Mouse (Mus musculus): ENCODE measurements around the gene Rpgrip1l. TPM values are rescaled to one million over a fixed set of nuclear protein-coding genes. Genes with fewer than 3 reads are reported as not detected.

Gene Rpgrip1l
- polyA plus RNA-seq, 1 experiment from 2014 or later, result 12.6 TPM

DNA sequence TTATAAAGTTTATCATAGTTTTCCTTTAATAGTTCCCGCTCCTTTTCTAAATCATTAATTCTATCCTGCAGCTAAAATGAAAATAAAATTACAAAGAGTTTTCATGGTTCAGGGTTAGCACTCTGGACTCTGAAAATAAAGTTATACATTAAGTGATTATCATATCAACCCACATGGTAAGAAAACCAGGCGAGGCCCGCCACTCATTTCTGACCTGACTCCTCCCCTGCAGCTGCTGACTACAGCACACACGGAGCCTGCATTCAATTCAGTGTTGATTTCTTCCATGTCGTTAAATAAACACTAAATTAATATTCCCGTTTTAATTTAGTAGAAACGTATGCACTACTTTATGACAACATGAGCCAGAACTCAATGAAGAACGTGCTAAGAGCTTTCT, 26.8 kb downstream of the Rpgrip1l start:
- Histone ChIP-seq H3K4me1 (no peaks in the 10 kb centered on the region), H3K27ac (no peak overlapping the region), H3K4me3 (no peak overlapping the region), H3K9ac (no peak overlapping the region), H3K36me3 (replicated peaks) (no peaks in the 10 kb centered on the region), H3K4me2 (no peak overlapping the region), H3K27me3 (replicated peaks) (no peaks in the 10 kb centered on the region), H3K9me3 (no peaks in the 10 kb centered on the region)
- 80% methylated on average over 8 of the region's 8 CpGs for WGBS
- ATAC-seq (replicated peaks), result no peak

DNA sequence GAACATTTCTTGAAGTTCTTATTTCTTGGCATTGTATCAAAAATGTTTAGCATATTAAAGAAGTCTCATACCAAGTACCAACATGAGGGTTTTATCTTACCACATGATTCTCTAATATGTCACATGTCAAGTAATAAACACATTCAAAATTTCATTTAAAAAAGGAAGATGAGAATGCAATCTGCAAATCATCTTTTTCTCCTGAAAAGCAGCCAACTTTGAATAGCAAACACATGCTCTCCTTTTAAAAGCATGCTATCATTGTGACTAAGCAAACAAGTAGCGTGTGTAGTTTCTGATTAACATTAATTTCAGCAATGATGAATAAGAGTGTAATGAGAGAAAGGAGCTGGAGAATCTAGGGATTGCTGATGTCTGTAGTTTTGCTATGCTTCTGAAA, 29.2 kb downstream of the Rpgrip1l start:
- ATAC-seq (replicated peaks), result no peak
- Histone ChIP-seq H3K27ac (no peak overlapping the region), H3K4me3 (no peak overlapping the region), H3K4me1 (no peaks in the 10 kb centered on the region), H3K27me3 (replicated peaks) (no peaks in the 10 kb centered on the region), H3K36me3 (replicated peaks) (no peaks in the 10 kb centered on the region), H3K9me3 (no peaks in the 10 kb centered on the region), H3K4me2 (no peak overlapping the region), H3K9ac (no peak overlapping the region)
- 87% methylated on average over 1 of the region's 1 CpGs for WGBS

DNA sequence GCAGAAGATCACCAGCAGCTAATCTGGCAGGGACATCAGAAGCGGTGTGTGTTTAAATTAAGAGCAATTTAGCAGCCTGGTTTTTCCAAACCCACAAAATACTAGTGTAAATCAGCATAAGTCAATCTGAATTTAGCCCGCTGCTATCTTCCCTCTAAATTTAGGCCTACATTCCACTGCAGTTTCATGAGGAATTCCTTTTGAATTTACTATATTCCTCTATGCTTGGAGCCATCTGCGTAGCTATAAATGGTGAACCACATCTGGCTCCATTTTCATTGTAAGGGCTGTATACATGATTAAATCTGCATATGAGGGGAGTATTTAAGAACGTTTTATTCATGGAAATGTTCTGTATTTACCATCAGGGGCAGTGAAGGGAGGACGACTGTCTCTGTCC, 30.4 kb downstream of the Rpgrip1l start:
- no peak overlapping the region for H3K4me3 ChIP-seq
- no peak for ATAC-seq (replicated peaks)
- H3K36me3 ChIP-seq (replicated peaks), result no peaks in the 10 kb centered on the region
- H3K9me3 ChIP-seq, result no peaks in the 10 kb centered on the region
- H3K9ac ChIP-seq, result no peak overlapping the region
- no peak overlapping the region for H3K4me2 ChIP-seq
- 77% methylated on average over 5 of the region's 5 CpGs for WGBS
- H3K27me3 ChIP-seq (replicated peaks), result no peaks in the 10 kb centered on the region
- no peaks in the 10 kb centered on the region for H3K4me1 ChIP-seq
- no peak overlapping the region for H3K27ac ChIP-seq

DNA sequence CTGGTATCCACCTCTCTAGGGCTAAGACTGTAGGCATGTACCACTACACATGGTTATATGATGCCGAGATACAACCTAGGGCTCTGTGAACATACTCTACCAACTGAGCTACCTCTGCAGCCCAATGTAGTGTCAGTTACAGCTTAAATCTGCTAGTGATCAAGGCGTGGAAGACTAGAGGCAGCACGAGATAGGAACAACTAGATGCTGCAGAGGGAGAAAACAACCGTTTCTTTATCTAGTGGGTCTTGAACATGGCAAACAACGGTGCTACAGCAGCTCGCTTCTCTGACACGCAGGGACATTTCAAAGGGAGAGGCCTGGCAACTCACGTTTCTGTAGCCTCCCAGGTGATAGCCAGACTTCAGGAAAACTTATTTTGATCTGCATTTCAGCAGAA, 31.5 kb downstream of the Rpgrip1l start:
- H3K4me2 ChIP-seq, result no peak overlapping the region
- WGBS, result 89% methylated on average over 8 of the region's 8 CpGs
- no peaks in the 10 kb centered on the region for H3K27me3 ChIP-seq (replicated peaks)
- H3K27ac ChIP-seq, result no peak overlapping the region
- no peak for ATAC-seq (replicated peaks)
- no peaks in the 10 kb centered on the region for H3K4me1 ChIP-seq
- H3K4me3 ChIP-seq, result no peak overlapping the region
- H3K36me3 ChIP-seq (replicated peaks), result no peaks in the 10 kb centered on the region
- no peak overlapping the region for H3K9ac ChIP-seq
- H3K9me3 ChIP-seq, result no peaks in the 10 kb centered on the region

DNA sequence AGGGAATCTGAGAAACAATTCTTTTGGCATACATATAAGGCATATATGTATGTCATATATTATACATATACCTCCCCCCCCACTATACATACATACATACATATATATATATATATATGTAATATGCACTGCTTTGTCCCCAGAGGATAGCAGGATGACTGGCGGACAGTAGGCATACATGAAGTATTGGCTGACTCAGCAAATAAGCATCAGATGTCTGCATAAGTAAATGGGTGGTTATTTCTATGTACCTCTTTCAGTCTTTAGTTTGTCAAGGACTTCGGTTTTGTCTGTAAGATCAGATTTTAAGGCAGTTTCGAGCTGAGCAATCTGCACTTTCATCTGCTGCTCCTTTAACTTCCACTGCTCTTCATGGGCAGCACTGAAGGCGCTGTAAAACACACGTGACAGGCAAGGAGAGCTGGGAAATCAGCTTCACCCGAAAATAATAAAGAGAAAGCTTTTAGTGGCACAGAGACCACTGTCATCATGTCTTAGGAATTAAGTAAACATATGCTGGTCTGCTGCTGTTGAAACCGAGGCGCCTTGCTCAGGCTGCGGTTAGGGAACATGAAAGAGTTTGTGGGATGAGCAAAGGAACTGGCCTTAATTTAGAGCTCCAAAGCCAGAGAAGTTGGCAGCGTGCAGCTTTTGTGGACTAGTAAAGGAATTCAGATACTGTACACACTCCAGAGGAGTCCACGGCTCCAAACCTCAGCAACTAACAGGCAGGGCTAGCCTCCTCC, 32.4 kb downstream of the Rpgrip1l start:
- H3K9ac ChIP-seq, result no peak overlapping the region
- no peaks in the 10 kb centered on the region for H3K9me3 ChIP-seq
- no peak overlapping the region for H3K4me2 ChIP-seq
- H3K4me3 ChIP-seq, result no peak overlapping the region
- H3K27ac ChIP-seq, result no peak overlapping the region
- H3K4me1 ChIP-seq, result no peaks in the 10 kb centered on the region
- 82% methylated on average over 11 of the region's 11 CpGs for WGBS
- H3K36me3 ChIP-seq (replicated peaks), result no peaks in the 10 kb centered on the region
- ATAC-seq (replicated peaks), result no peak
- H3K27me3 ChIP-seq (replicated peaks), result no peaks in the 10 kb centered on the region

DNA sequence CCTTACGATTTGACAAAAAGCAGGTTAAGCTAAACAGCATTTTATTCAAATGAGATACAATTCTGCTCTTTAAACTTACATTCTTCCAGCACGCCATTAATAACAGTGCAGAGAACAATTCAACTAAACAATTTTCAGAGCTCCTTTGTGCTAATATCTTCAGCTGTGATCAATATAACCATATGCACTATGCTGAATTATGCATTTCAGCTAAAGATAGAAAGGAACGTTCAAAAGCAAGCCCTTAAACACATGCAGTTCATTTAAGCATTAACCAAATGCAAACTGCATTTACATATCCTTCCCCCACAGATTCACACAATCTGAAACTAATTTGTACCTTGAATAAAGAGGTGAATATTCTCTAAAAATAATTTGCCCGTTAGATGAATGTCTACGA, 35.0 kb downstream of the Rpgrip1l start:
- Histone ChIP-seq H3K4me1 (no peaks in the 10 kb centered on the region), H3K9me3 (no peaks in the 10 kb centered on the region), H3K9ac (no peak overlapping the region), H3K4me3 (no peak overlapping the region), H3K36me3 (replicated peaks) (no peaks in the 10 kb centered on the region; the same call in 1 of the 2 replicates), H3K27ac (no peak overlapping the region), H3K27me3 (replicated peaks) (no peaks in the 10 kb centered on the region), H3K4me2 (no peak overlapping the region)
- 57% methylated on average over 5 of the region's 5 CpGs for WGBS
- ATAC-seq (replicated peaks), result no peak

DNA sequence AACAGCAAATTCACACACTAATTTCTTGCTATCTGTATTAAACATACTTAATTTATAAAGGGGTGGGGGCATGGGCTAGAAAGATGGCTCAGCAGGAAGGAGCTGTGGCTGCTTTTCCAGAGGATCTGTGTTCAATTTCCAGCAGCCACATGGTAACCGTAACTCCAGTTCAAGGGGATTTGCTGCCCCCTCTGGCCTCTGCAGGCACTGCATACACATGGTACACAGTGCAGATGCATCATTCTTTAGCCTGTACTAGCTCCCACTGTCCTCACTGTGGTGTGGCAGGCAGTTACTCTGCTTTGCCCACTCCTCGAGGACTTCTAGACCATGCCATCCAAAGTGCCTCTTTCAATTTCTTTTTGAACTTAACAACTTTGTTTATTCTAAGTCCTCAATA, 36.7 kb downstream of the Rpgrip1l start:
- no peaks in the 10 kb centered on the region for H3K27me3 ChIP-seq (replicated peaks)
- H3K9me3 ChIP-seq, result no peaks in the 10 kb centered on the region
- H3K4me2 ChIP-seq, result no peak overlapping the region
- 94% methylated on average over 2 of the region's 2 CpGs for WGBS
- H3K27ac ChIP-seq, result no peak overlapping the region
- no peaks in the 10 kb centered on the region; the same call in 1 of the 2 replicates for H3K36me3 ChIP-seq (replicated peaks)
- no peak overlapping the region for H3K4me3 ChIP-seq
- ATAC-seq (replicated peaks), result no peak
- no peak overlapping the region for H3K9ac ChIP-seq
- no peaks in the 10 kb centered on the region for H3K4me1 ChIP-seq

DNA sequence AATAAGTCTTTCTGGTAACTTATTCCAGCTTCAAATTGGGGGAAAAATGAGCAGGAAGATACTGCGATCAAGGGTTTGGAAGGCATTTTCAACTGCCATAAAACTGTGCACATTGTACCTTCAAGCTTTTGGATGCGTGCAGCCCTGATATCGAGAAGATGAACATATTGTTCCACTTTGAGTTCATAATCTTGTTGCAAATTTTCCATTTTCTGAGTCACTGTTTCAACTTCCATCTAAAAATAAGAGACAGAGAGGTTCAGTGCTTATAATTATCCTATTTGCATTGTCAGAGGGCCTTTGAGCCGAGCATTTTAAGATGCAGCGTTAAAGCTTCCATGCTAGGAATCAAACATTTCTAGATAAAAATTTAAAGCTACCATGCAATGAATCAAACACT, 39.6 kb downstream of the Rpgrip1l start:
- Histone ChIP-seq H3K27me3 (replicated peaks) (no peaks in the 10 kb centered on the region), H3K36me3 (replicated peaks) (no peaks in the 10 kb centered on the region; the same call in 1 of the 2 replicates), H3K27ac (no peak overlapping the region), H3K4me3 (no peak overlapping the region), H3K9me3 (no peaks in the 10 kb centered on the region), H3K9ac (no peak overlapping the region), H3K4me2 (no peak overlapping the region), H3K4me1 (no peaks in the 10 kb centered on the region)
- 89% methylated on average over 5 of the region's 5 CpGs for WGBS
- no peak for ATAC-seq (replicated peaks)

DNA sequence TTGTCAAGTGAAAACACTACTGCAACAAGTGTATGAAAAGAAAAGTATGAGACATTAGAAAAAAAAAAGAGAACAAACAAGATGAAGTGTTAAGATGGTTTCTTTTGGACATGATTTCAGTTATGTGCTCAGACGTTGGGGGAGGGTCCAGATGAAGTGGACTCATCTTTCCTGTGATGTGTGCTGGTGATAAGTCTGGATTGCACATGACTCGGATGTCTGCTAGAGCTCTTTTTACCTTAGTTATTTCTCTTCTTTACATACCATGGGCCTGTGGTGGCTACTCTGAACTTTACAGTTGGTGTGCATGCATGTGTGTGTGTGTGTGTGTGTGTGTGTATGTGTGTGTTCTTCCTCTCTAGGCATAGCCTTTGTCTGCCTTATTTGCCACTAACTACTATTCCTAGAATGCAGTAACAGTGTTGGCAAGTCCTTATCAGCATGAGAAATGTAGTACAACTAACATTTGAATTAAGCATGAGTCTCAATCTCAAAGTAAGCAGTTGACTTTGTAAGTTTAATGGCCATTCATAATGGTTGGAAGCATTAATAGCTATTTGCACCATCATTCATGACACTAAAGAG, 43.6 kb downstream of the Rpgrip1l start:
- WGBS, result 82% methylated on average over 2 of the region's 2 CpGs
- H3K27me3 ChIP-seq (replicated peaks), result no peaks in the 10 kb centered on the region
- no peaks in the 10 kb centered on the region; the same call in 1 of the 2 replicates for H3K36me3 ChIP-seq (replicated peaks)
- no peak overlapping the region for H3K9ac ChIP-seq
- H3K27ac ChIP-seq, result no peak overlapping the region
- no peak overlapping the region for H3K4me3 ChIP-seq
- no peaks in the 10 kb centered on the region for H3K4me1 ChIP-seq
- ATAC-seq (replicated peaks), result no peak
- H3K9me3 ChIP-seq, result no peaks in the 10 kb centered on the region
- no peak overlapping the region for H3K4me2 ChIP-seq

DNA sequence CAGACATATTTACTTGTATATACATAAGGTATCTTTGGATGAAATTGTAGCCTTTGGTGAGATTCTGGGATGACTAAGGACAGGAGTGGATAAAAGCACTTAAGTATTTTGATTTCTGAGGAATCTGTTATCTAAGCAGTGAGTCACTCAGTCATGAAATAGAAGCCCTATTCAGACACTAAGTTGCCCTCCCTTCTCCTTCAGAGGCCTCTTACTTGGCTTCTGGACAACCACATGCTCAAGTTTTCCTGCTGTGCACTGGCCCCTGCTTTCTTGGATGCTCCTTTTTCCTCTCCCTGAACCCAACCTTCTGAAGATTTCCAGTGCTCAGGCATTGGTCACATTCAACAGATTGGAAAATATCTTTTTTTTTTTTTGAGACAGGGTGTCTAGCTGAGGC, 48.5 kb downstream of the Rpgrip1l start:
- Histone ChIP-seq H3K9me3 (no peaks in the 10 kb centered on the region), H3K27me3 (replicated peaks) (no peaks in the 10 kb centered on the region), H3K9ac (no peak overlapping the region), H3K4me2 (no peak overlapping the region), H3K36me3 (replicated peaks) (no peaks in the 10 kb centered on the region), H3K4me1 (no peaks in the 10 kb centered on the region), H3K4me3 (no peak overlapping the region), H3K27ac (no peak overlapping the region)
- ATAC-seq (replicated peaks), result no peak

DNA sequence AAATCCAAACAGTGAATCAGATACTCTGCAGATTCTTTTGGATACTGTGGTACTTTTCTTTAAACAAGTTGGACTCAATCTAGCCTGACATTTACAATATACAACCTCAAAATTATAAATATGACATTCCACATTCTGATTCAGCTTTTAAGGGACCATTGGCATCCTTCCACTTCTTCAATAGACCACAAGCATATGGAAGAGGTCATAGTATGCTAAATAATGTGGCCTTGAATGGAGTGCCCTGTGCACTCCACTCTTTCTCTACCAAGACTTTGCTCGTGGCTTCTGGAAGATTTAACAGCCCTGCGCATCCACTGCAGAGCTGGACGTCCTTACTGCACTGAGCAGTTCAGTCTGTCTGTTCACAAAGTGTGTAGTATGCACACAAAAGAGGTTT, 49.1 kb downstream of the Rpgrip1l start:
- ATAC-seq (replicated peaks), result no peak
- H3K9me3 ChIP-seq, result no peaks in the 10 kb centered on the region
- H3K9ac ChIP-seq, result no peak overlapping the region
- WGBS, result 75% methylated on average over 3 of the region's 3 CpGs
- H3K36me3 ChIP-seq (replicated peaks), result no peaks in the 10 kb centered on the region
- H3K27me3 ChIP-seq (replicated peaks), result no peaks in the 10 kb centered on the region
- H3K4me2 ChIP-seq, result no peak overlapping the region
- H3K27ac ChIP-seq, result no peak overlapping the region
- H3K4me1 ChIP-seq, result no peaks in the 10 kb centered on the region
- H3K4me3 ChIP-seq, result no peak overlapping the region

DNA sequence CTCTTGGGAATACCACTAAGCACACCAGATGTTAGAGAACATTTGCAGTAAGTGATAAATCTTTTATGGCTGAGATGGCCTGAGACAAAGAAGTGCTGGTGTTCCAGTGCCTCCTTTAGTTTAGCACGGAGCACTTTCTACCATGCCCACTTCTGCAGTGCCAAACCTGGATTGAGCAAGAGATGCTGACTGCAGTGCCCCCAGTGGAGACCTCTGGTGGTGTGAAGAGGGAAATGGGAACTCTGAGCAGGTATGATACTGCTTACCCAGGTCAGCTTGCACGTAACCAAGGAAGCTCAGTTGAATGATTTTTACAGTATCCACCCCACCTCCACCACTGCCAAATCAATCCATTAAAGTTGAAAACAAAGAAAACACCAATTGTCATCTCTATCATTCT, 51.5 kb downstream of the Rpgrip1l start:
- H3K27me3 ChIP-seq (replicated peaks), result no peaks in the 10 kb centered on the region
- no peak overlapping the region for H3K27ac ChIP-seq
- H3K4me2 ChIP-seq, result no peak overlapping the region
- H3K9me3 ChIP-seq, result no peaks in the 10 kb centered on the region
- no peak overlapping the region for H3K9ac ChIP-seq
- no peak overlapping the region for H3K4me3 ChIP-seq
- ATAC-seq (replicated peaks), result no peak
- H3K36me3 ChIP-seq (replicated peaks), result no peaks in the 10 kb centered on the region
- WGBS, result 87% methylated on average over 2 of the region's 2 CpGs
- H3K4me1 ChIP-seq, result no peaks in the 10 kb centered on the region

DNA sequence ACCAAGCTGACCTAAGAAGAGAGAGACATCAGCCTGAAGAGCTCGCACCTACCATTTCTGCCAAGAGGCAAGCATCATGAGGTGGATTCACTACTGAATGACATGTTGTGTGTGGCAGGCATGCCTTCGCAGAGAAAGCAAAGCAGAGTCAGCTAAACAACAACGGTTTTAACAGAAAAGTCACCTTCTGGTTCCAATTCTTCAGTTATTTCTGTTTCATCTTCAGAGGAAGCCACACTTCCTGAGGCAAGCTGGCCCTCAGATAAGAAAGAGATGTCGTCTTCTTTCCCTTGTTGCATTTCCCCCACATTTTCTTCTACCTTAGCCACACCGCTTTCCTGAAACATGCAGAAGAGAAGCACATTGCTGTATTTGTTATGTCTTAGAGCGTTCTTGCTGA, 62.1 kb downstream of the Rpgrip1l start:
- H3K9me3 ChIP-seq, result no peaks in the 10 kb centered on the region
- no peak overlapping the region for H3K27ac ChIP-seq
- H3K4me1 ChIP-seq, result no peaks in the 10 kb centered on the region
- H3K9ac ChIP-seq, result no peak overlapping the region
- no peaks in the 10 kb centered on the region for H3K27me3 ChIP-seq (replicated peaks)
- H3K36me3 ChIP-seq (replicated peaks), result no peaks in the 10 kb centered on the region
- no peak overlapping the region for H3K4me3 ChIP-seq
- no peak for ATAC-seq (replicated peaks)
- H3K4me2 ChIP-seq, result no peak overlapping the region
- WGBS, result 95% methylated on average over 6 of the region's 6 CpGs
